Mouse (Mus musculus) kidney, postnatal 4 days (tissue): ENCODE results near the gene Vamp5.

Experiments
- DNase-seq, 2 experiments: peaks; one replicate each; pipeline ENCODE4 v3.0.0; 2021; ENCODE audit warnings: mixed read lengths in 2 of 2

The Vamp5 gene

GRCm38 (mm10) chr6:72364009-72364408 lies 16.3 kb downstream of the Vamp5 start:
- no peak for DNase-seq

DNA sequence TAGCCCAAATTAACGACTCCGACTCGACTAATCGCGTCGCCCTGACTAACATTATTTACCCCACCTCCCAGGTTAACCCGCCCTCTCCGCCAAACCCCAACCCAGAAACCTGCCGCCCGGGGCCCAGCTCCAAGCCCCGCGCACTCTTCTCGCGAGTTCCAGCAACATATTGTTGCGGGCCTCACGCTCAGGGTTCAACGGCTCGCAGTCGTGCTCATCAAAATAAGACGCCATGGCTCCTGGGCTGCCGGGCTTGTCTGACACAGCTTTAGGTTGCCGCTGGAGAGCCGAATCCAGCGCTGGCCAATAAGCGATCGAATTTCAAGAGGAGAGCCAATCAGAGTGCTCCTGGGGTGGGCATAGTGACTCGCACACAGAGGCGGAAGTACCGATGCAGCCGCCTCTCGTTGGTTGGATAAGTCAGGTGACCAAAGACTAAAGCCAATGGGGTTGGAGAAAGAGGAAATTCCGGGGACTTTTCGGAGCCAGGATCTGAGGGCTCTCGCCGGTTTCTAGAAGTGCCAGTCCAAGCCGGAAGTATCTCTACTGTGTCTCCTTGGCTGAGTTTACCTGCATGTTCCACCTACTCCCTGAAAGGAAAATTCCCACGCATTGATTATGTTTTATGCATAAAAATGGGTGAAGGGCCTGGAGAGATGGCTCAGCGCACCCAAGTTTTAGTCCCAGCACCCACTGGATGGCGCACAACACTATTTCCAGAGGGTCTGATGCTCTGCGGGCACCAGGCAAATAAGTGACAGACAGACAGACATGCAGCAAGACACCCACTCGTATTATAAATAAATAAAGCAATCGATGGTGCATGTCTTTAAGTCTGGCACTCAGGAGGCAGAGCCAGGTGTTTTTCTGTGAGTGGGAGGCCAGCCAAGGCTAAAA lies 17.9 kb downstream of the Vamp5 start:
- peak; percentile 92 to 96 for DNase-seq

- DNase-seq, result no peak
These were observed 19.1 kb downstream of the Vamp5 start for GRCm38 (mm10) chr6:72361121-72361551.

GRCm38 (mm10) chr6:72360599-72360935 lies 19.7 kb downstream of the Vamp5 start:
- peak; percentile 57 to 68 for DNase-seq

DNA sequence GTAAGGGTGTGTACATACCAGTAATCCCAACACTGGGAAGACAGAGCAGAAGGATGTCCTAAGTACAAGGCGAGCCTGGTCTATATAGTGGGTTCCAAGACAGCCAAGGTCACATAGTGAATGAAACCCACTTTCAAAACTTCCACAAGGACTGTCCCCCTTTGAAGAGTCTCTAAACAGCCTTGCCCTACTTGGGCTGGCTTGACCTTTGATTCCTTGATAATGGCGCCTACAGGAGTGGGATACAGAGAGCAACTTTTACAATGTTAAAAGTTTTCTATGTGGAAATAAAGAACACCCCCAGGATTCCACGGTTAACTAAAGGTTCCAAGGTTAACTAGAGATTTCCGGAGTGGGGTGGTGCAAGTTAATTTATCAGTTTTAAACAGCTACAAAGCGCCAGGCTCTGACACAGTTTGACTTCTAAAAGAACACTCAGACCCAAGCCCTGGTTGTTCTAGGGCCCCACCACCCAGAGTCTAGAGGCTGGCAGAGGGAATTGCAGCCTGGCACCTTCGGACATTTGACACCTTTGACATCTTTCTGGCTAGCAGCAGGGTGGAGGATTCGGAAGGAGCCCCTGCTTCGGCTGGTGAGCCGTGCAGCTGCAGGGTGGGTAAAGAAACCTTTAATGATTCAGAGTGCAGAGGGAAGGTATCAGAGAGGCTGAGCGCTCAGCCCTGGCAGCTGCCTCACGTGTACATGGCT lies 20.2 kb downstream of the Vamp5 start:
- no peak for DNase-seq

- DNase-seq, result no peak
These were observed 20.9 kb downstream of the Vamp5 start for GRCm38 (mm10) chr6:72359343-72359742.

DNA sequence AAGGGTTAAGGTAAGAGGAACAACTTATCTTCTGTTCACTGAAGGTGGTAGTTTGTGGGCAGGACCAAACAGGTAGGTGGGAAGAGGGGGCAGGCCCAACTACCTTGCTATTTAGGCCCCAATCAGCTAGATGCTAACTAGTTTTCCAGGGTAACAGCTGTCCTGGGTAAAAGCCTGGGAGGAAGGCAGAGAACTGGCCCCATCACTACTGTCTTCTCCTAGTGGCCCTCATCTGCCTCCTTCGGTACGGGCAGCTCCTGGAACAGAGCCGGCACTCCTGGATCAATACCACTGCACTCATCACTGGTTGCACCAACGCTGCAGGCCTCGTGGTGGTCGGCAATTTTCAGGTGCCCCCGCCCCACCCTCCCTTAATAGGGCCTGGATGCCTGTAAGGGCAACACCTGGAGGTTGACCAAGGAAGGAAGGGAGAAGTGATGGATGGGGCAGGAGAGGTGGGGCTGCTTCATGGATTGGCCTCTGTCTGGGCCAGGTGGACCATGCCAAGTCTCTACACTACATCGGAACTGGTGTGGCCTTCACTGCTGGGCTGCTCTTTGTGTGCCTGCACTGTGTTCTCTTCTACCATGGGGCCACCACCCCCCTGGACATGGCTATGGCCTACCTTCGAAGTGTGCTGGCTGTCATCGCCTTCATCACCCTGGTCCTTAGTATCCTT lies 22.0 kb downstream of the Vamp5 start:
- no peak for DNase-seq

- DNase-seq, result no peak
These were observed 22.8 kb downstream of the Vamp5 start for GRCm38 (mm10) chr6:72357164-72358079.

DNA sequence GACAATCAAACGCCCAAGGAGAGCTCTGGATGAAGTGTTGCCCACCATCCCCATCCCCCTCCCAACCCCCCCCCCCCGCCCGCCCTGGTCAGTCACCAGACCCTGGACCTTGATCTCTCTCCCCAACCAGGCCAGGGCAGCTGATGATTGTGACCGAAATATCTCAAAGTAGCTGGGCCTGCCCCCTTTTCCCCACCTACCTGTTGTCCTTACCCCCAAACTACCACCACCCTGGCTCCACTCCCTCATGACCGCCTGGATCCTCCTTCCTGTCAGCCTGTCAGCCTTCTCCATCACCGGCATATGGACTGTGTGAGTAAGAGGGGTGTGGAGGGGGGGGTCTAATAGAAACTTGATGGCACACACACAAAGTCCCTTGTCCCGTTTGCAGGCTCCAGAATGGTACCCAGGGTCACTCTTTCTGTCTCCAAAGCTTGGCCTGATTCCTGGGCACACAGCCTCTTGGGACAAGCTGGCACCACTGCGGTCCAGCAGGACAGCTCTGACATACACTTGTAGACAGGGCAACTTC lies 24.2 kb downstream of the Vamp5 start:
- DNase-seq, result no peak

DNA sequence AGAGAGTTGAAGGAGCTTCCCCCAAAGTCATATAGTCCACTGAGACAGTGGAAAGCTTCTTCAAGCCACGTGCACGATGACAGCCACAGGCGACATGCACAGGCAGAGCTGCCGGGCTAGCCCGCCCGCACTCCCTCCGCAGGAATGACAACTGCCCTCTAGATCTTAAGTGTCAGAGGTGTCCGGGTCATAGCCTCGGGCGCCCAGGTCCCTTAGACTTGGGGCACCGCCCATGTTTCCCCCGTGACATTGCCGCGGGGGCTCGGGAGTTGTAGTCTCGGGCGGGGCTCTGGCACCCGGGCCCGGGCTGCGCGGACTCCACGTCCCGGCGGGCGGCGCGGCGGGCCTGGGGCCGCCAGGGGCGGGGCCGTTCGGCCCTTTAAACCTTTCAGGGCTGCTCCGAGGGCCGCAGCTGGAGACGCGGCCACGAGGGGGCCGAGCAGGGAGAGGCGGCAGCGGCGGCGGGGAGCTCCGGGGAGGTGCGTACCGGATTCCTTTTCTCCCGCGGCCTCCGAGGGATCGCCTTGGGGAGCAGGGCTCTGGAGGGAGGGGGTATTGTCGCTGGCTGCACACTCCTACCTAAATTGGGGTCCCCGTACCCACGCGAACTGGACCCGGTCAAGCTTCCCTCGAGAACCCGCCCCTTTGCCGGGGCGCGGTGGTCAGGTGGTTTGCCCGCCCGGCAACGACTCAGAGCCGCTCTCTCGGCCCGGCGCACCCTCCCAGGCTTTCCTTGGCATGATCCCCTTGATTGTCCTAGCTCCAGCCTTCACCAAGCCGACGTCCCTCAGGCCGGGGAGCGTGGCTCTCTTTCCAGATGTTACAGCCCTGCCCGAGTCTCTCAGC lies 25.0 kb downstream of the Vamp5 start, which contains the start of gene Tmem150a:
Gene Tmem150a, plus strand, starts transcription at position 382 of the 846 bp plus-strand sequence.
- peak; percentile 89 to 94 for DNase-seq

DNA sequence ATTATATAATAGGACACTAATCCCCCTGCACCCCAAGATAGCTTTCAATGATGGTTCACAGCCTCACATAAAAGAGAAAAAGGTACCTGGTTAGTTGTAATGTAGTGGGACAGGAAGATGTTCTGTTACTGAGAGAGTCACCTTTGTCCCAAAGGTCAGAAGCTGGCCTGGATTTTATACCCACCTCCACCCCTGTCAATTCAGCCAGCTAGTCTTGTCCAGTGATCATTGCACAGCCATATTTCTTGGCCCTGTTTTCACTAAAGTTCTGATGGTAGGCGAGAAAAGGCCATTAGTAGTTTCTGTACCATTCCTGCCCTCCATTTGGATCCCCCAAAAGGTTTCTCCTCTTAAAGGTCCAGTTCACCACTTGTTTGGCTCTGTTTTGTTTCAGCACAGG lies 26.2 kb downstream of the Vamp5 start:
- DNase-seq, result no peak

DNA sequence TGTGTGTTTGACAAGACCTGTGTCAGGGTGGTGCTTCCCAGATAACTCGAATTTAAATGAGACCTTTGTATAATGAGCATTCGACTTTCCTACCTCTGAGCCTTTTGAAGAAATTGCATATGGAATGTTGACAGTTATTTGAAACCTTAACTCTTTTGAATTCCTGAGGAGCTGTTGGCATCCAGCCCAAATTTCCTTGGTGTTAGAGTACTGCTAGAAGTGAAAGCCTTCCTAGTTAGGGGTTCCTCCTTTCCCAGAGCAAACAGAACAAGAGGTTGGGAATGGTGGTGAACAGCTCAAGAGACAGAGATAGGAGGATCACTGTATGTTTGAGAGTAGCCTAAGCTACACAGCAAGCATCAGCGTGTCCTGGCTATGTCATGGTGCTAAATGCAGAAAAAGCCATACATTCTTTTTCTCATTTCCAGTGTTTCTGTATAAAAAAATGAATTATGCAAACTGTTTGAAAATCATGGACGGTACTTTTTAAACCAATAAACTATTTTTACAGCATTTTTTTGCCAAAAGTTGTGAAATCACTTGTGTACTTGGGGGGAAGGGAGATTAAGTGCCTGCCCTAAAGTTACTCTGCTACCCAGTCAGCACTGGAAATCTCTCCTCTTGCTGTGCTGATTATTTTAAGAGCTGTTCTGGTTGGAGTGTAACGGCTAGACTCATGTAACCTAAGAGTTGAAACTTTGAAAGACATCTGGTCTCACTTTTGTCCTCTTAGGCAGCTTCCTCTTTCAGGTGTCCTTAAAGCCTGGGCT lies 27.4 kb downstream of the Vamp5 start:
- DNase-seq, result no peak

GRCm38 (mm10) chr6:72350214-72350613 lies 30.1 kb downstream of the Vamp5 start:
- DNase-seq, result no peak

GRCm38 (mm10) chr6:72348411-72348810 lies 31.9 kb downstream of the Vamp5 start:
- DNase-seq, result no peak

GRCm38 (mm10) chr6:72347166-72347941 lies 32.9 kb downstream of the Vamp5 start, which contains the start of gene 0610030E20Rik:
Gene 0610030E20Rik (plus strand): TSS chr6:72347317.
- peak; percentile 81 to 88 for DNase-seq

- DNase-seq, result no peak
These were observed 34.0 kb downstream of the Vamp5 start for GRCm38 (mm10) chr6:72346261-72346660.

DNA sequence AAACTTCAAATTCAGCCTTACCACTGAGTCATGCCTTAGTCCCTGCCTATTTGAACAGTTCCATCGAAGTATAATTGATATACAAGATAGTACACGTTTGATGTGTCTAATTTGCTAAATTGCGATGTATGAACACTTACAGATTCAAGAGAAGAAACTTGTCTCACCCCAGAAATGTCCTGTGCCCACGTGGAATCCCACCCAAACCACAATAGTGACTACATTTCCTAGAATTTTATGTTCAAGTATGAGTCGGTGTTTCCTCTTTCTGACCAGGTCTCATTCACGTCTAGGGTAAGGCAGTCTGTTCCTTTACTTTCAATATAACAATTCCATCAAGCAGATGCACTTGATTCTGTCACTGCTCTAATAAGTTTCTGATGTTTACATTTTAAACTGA lies 34.6 kb downstream of the Vamp5 start:
- DNase-seq, result no peak

GRCm38 (mm10) chr6:72345074-72345567 lies 35.1 kb downstream of the Vamp5 start, which contains the start of gene Usp39:
Gene Usp39 (minus strand): TSS chr6:72345184.
- peak; percentile 95 to 97 for DNase-seq
